ENCODE assay signal across 29 mouse cellular contexts in genomic region chr13:95670534-95670933, GRCm38 (mm10). TPM values are rescaled to one million over a fixed set of nuclear protein-coding genes. Genes with fewer than 3 reads are reported as not detected.
DNase-seq lines count a peak whose midpoint lies in the region; ATAC-seq and TF ChIP-seq lines count a peak whose summit lies in the region.
"Had no signal": no experiment of that assay in that cellular context is flagged by ENCODE, and none has a peak within 500 bp of the region (broad histone marks: within the 10 kb centered on the region; RNA-seq: fewer than 3 reads in every experiment).

No protein-coding gene starts in this region.

- peak overlapping the region; percentile 48 for H3K4me2 ChIP-seq in heart, embryonic 13.5 days
- peak overlapping the region; percentile 78 for H3K4me2 ChIP-seq in liver, embryonic 14.5 days (ENCODE audit: low read depth)
- H3K4me2 ChIP-seq: embryonic facial prominence, embryonic 15.5 days; forebrain, embryonic 15.5 days; hindbrain, embryonic 15.5 days had no signal

- H3K36me3 ChIP-seq in heart, embryonic 13.5 days = peaks cover 8% of the 10 kb centered on the region; the same call in 1 of the 2 replicates
- peaks cover 12% of the 10 kb centered on the region for H3K36me3 ChIP-seq in liver, embryonic 14.5 days (replicated peaks; ENCODE audit: control insufficient read depth, insufficient read depth, low read depth)
- H3K36me3 ChIP-seq: forebrain, embryonic 15.5 days; hindbrain, embryonic 15.5 days had no signal

- ATAC-seq in heart, embryonic 13.5 days (ENCODE audit: extremely low read depth, insufficient number of reproducible peaks, low FRiP score, low TSS enrichment) = no peak
- ATAC-seq in liver, embryonic 14.5 days (ENCODE audit: insufficient read depth) = peak; percentile 24; the same call in 1 of the 2 replicates
- ATAC-seq: forebrain, embryonic 15.5 days; inflammation-experienced regulatory T-cells, adult 6 months; lung, postnatal 0 days had no signal

- intact Hi-C loops in heart, postnatal 36 days (cut with DNase I) = no loop called here
- intact Hi-C loops in gastrocnemius, adult 2 months (cut with DNase I) = no loop called here

- H3K4me1 ChIP-seq in heart, embryonic 13.5 days = peaks cover 13% of the 10 kb centered on the region
- H3K4me1 ChIP-seq in liver, embryonic 14.5 days (replicated peaks; ENCODE audit: control insufficient read depth in 2 of 2, insufficient read depth in 2 of 2, low read length in 1 of 2) = peaks cover 39 to 49% of the 10 kb centered on the region in 2 experiments
- H3K4me1 ChIP-seq: embryonic facial prominence, embryonic 15.5 days; hindbrain, embryonic 15.5 days had no signal

- no peak overlapping the region for H3K4me3 ChIP-seq in heart, embryonic 13.5 days
- H3K4me3 ChIP-seq in liver, embryonic 14.5 days (ENCODE audit: insufficient read depth in 1 of 2, low read depth in 2 of 2, low read length in 2 of 2) = peak overlapping the region; percentile 53 to 70
- no peak overlapping the region for H3K4me3 ChIP-seq in gastrocnemius, adult 2 months
- H3K4me3 ChIP-seq: embryonic facial prominence, embryonic 10.5 days; embryonic facial prominence, embryonic 15.5 days; forebrain, embryonic 10.5 days; forebrain, embryonic 15.5 days; hindbrain, embryonic 10.5 days; hindbrain, embryonic 15.5 days had no signal

- no peak for TF ChIP-seq EP300 in liver, embryonic 14.5 days (IDR thresholded peaks at IDR 0.05; ENCODE audit: low read depth)

- DNase-seq in heart, postnatal 36 days = no peak
- DNase-seq in liver = peak; percentile 67
- peak in 1 of 3 experiments; percentile 56 for DNase-seq in liver, embryonic 14.5 days (ENCODE audit: low read depth in 3 of 3, low spot score in 3 of 3)
- DNase-seq in gastrocnemius, adult 2 months = no peak
- DNase-seq in MN1 (ENCODE audit: low spot score) = no peak
- DNase-seq: adrenal gland, adult 8-10 months; B cell, adult 2 months; cerebellum, adult 8-10 months; cerebellum, postnatal 25 days; gastrocnemius, postnatal 36 days; kidney, adult 11 months; kidney, postnatal 14 days; lung, postnatal 4 days; midbrain, embryonic 14.5 days; right cerebral cortex, postnatal 25 days; thymus, adult 18-20 months; thymus, postnatal 36 days had no signal

- TF ChIP-seq CTCF in liver, embryonic 14.5 days (IDR thresholded peaks at IDR 0.05; ENCODE audit: low read depth) = no peak
- TF ChIP-seq CTCF in gastrocnemius, adult 2 months (IDR thresholded peaks at IDR 0.05) = no peak

- peak overlapping the region; percentile 73 for H3K27ac ChIP-seq in heart, embryonic 13.5 days (replicated peaks)
- H3K27ac ChIP-seq in liver, embryonic 14.5 days = peak overlapping the region; percentile 99
- no peak overlapping the region for H3K27ac ChIP-seq in gastrocnemius, adult 2 months
- H3K27ac ChIP-seq: embryonic facial prominence, embryonic 10.5 days; embryonic facial prominence, embryonic 15.5 days; forebrain, embryonic 10.5 days; forebrain, embryonic 15.5 days; hindbrain, embryonic 15.5 days; stomach, postnatal 0 days had no signal

- H3K9me3 ChIP-seq in heart, embryonic 13.5 days = no peaks in the 10 kb centered on the region
- peaks cover 2% of the 10 kb centered on the region; the same call in 1 of the 2 replicates for H3K9me3 ChIP-seq in liver, embryonic 14.5 days (ENCODE audit: control insufficient read depth, low read length)
- H3K9me3 ChIP-seq: embryonic facial prominence, embryonic 10.5 days; embryonic facial prominence, embryonic 15.5 days; forebrain, embryonic 10.5 days; forebrain, embryonic 15.5 days; hindbrain, embryonic 10.5 days; hindbrain, embryonic 15.5 days had no signal

- 64% methylated on average over 5 of the region's 5 CpGs for WGBS in heart, embryonic 13.5 days
- 57% methylated on average over 5 of the region's 5 CpGs for WGBS in liver, embryonic 14.5 days (ENCODE audit: insufficient replicate concordance)

- H3K27me3 ChIP-seq in heart, embryonic 13.5 days (replicated peaks) = no peaks in the 10 kb centered on the region
- no peaks in the 10 kb centered on the region for H3K27me3 ChIP-seq in liver, embryonic 14.5 days (ENCODE audit: control insufficient read depth, insufficient read depth, low read length)
- H3K27me3 ChIP-seq: embryonic facial prominence, embryonic 15.5 days; forebrain, embryonic 15.5 days; hindbrain, embryonic 15.5 days had no signal

- no peak overlapping the region for H3K9ac ChIP-seq in heart, embryonic 13.5 days
- H3K9ac ChIP-seq in liver, embryonic 14.5 days (replicated peaks) = peak overlapping the region; percentile 76
- H3K9ac ChIP-seq: embryonic facial prominence, embryonic 15.5 days; forebrain, embryonic 15.5 days; hindbrain, embryonic 15.5 days had no signal

RNA-seq across cellular contexts. Expression of gene F2rl2, which starts 26.1 kb away (rescaled TPM):
- 0.79 and 1.2 TPM in 2 replicates for polyA plus RNA-seq in heart, embryonic 13.5 days (2015; fragmentation: Nextera tagmentation; extraction: Ambion mirVana)
- total RNA-seq in heart, postnatal 36 days (2021) = under 1 TPM in 1 of 2 experiments, not detected in 1; 0.11 TPM
- 7.9 and 10.9 TPM in 2 replicates for polyA plus RNA-seq in liver, embryonic 14.5 days (2012; rRNA removed)
- polyA plus RNA-seq in liver, embryonic 14.5 days (2014; fragmentation: Nextera tagmentation; extraction: Ambion mirVana) = 10.7 and 13.3 TPM in 2 replicates
- total RNA-seq in gastrocnemius, adult 2 months (2021) = not detected
- total RNA-seq: gastrocnemius, adult 18-20 months; gastrocnemius, postnatal 36 days; liver, adult 2 months had no signal

RNA-seq across cellular contexts. Expression of gene F2r, which starts 52.2 kb away (rescaled TPM):
- polyA plus RNA-seq in heart, embryonic 13.5 days (2015; fragmentation: Nextera tagmentation; extraction: Ambion mirVana) = 124 and 129 TPM in 2 replicates
- 10 to 100 TPM; 20.0 to 25.3 TPM for total RNA-seq in heart, postnatal 36 days (2021)
- 9.8 and 11.5 TPM in 2 replicates for polyA plus RNA-seq in liver, embryonic 14.5 days (2012; rRNA removed)
- 25.7 and 30.4 TPM in 2 replicates for polyA plus RNA-seq in liver, embryonic 14.5 days (2014; fragmentation: Nextera tagmentation; extraction: Ambion mirVana)
- 10 to 100 TPM in 1 of 2 experiments, 1 to 10 TPM in 1; 3.7 to 12.4 TPM for total RNA-seq in gastrocnemius, adult 2 months (2021)

Comparison
In these comparisons a context has a peak if more than half of its experiments do, and no peak if none do; other contexts are left out.
1. H3K4me3 ChIP-seq: peak in liver, embryonic 14.5 days (2 of 2); none in heart, embryonic 13.5 days (single experiment) and gastrocnemius, adult 2 months (single experiment).